Mouse (Mus musculus) megakaryocyte, embryonic 14.5 days (primary cell): ENCODE measurements around the gene Ccnd3. TPM values are rescaled to one million over a fixed set of nuclear protein-coding genes. Genes with fewer than 3 reads are reported as not detected.

ENCODE experiments used
- H3K27me3 ChIP-seq: replicated peaks from 2 replicates; pipeline ENCODE3; 2012; ENCODE audit warnings: inconsistent platforms
- H3K36me3 ChIP-seq: replicated peaks from 2 replicates; pipeline ENCODE3; 2012; ENCODE audit warnings: low read length, inconsistent platforms, mixed read lengths
- H3K4me1 ChIP-seq: 2 replicates; pipeline ENCODE4 v1.6.1; 2012; ENCODE audit warnings: inconsistent platforms
- H3K4me3 ChIP-seq: replicated peaks from 2 replicates; pipeline ENCODE3; 2012; ENCODE audit warnings: moderate library complexity, mild to moderate bottlenecking, inconsistent platforms
- H3K9me3 ChIP-seq: 2 replicates; pipeline ENCODE4 v1.6.1; 2012; ENCODE audit warnings: inconsistent platforms
- FLI1 ChIP-seq: IDR thresholded peaks from 2 replicates; pipeline ENCODE4 v1.6.1; 2012; ENCODE audit warnings: low read length, inconsistent platforms, mixed read lengths
- GATA1 ChIP-seq: IDR thresholded peaks from 3 replicates; pipeline ENCODE4 v1.6.1; 2012; ENCODE audit warnings: mixed read lengths, low read length, inconsistent platforms, borderline replicate concordance
- polyA plus RNA-seq: library from polyadenylated mRNA; stranded (reverse); fragments of >175 nt; gene quantifications from 2 replicates; pipeline ENCODE4 v1.2.3, GENCODE M21; 2012; ENCODE audit warnings: low replicate concordance; ENCODE audit not compliant: insufficient read depth

Ccnd3 gene
- polyA plus RNA-seq, 1 experiment, result 1,542 TPM

GRCm38 (mm10) chr17:47467659-47468058, 37.2 kb upstream of the Ccnd3 start:
- H3K9me3 ChIP-seq, result 0 out of 2 replicates have a peak, but pooled peaks cover 2% of the 10 kb centered on the region
- H3K4me3 ChIP-seq, result no peak overlapping the region
- peaks cover 79% of the 10 kb centered on the region for H3K27me3 ChIP-seq
- peaks cover 15% of the 10 kb centered on the region for H3K4me1 ChIP-seq
- TF ChIP-seq FLI1, result no peak
- TF ChIP-seq GATA1, result no peak
- H3K36me3 ChIP-seq, result no peaks in the 10 kb centered on the region

DNA sequence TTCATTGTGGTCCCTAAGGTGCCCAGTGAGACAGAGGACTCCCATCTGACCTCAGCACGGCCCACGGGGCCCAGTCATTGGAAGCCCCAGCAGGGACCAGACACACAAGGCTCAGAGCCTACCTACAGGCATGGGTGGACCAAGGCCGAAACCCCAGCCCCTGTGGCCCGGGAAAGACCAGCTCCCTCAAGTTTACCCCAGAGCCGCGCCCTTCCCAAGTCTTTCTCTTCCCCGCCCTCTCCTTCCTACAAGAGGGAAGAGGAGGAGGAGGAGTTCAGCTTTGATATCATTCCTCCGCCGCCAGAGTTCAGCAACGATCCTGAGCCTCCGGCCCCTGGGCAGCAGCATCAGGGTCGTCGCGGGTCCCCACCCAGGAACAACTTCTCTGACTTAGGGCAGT, 36.8 kb upstream of the Ccnd3 start:
- Histone ChIP-seq H3K4me1 (peaks cover 17% of the 10 kb centered on the region), H3K27me3 (peaks cover 83% of the 10 kb centered on the region), H3K9me3 (0 out of 2 replicates have a peak, but pooled peaks cover 2% of the 10 kb centered on the region), H3K36me3 (no peaks in the 10 kb centered on the region), H3K4me3 (no peak overlapping the region)
- TF ChIP-seq GATA1, result no peak
- no peak for TF ChIP-seq FLI1

DNA sequence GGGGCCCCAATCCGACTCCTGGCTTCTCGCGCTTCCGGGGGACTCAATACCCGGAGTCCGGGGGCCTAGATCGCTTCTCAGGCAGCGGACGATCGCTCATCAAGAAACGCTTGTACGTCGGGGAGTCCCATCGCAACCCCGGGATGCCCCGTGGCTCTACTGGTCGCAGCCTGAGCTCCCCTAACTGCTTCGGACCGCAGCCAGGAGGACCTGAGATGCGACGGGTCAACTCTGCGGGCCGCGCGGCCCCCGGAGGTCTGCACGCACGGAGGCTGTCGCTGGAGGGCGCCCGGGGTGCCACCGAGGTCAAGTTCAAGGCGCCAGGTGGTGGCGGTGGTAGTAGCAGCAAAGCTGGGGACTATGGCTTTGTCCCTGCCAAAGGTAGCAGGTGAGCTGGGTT, 36.4 kb upstream of the Ccnd3 start:
- Histone ChIP-seq H3K9me3 (0 out of 2 replicates have a peak, but pooled peaks cover 2% of the 10 kb centered on the region), H3K4me3 (peak overlapping the region; percentile 33), H3K27me3 (peaks cover 85% of the 10 kb centered on the region), H3K36me3 (no peaks in the 10 kb centered on the region), H3K4me1 (peaks cover 21% of the 10 kb centered on the region)
- TF ChIP-seq FLI1, result no peak
- no peak for TF ChIP-seq GATA1

GRCm38 (mm10) chr17:47469642-47470041, 35.2 kb upstream of the Ccnd3 start:
- TF ChIP-seq GATA1 (no peak), FLI1 (no peak)
- Histone ChIP-seq H3K4me3 (no peak overlapping the region), H3K27me3 (peaks cover 79% of the 10 kb centered on the region), H3K36me3 (no peaks in the 10 kb centered on the region), H3K4me1 (peaks cover 23% of the 10 kb centered on the region), H3K9me3 (0 out of 2 replicates have a peak, but pooled peaks cover 2% of the 10 kb centered on the region)

DNA sequence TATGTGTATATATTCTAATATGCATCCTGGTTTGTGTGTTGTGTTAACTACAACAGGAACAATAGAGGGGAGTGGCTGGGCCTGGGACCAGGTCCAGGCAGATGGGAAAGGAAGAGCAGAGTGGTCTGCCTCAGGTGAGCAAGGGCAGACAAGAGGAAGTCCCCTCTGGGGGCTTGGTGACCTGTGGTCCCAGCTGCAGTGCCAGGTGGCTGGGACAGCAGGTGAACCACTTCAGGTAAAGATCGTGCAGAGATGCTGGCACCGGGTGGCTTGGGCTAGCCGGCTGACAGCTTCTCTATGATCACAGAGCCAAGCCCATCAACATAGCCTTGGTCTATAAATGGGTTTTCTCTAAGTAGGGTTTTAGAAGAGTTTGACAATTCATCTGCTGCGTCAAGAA, 34.7 kb upstream of the Ccnd3 start:
- H3K27me3 ChIP-seq, result peaks cover 74% of the 10 kb centered on the region

DNA sequence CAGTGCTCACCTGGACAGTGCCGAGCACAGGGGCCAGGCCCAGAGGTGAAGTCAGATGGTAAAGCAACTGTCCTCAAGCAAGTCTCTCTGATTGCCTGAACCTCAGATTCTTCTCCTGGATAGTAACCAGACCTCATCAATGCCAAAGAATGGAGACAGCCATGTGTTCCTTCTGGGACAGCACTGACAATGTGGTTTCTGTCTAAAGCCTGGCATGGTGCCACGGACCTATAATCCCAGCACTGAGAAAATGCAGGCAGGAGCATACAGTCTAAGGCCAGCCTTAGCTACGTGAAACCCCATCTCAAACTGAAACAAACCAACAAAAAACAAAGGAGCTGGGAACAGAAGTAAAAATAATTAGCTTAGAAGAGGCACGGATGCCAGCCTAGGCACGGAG, 34.2 kb upstream of the Ccnd3 start:
- H3K4me1 ChIP-seq, result peaks cover 19% of the 10 kb centered on the region
- TF ChIP-seq GATA1 (no peak), FLI1 (no peak)

More for the DNA sequence above, 34.7 kb upstream of the Ccnd3 start:
- H3K9me3 ChIP-seq, result 0 out of 2 replicates have a peak, but pooled peaks cover 2% of the 10 kb centered on the region
- no peaks in the 10 kb centered on the region for H3K36me3 ChIP-seq
- TF ChIP-seq GATA1, result no peak
- TF ChIP-seq FLI1, result no peak
- peaks cover 23% of the 10 kb centered on the region for H3K4me1 ChIP-seq
- H3K4me3 ChIP-seq, result no peak overlapping the region

GRCm38 (mm10) chr17:47472435-47473350, 32.2 kb upstream of the Ccnd3 start:
- no peaks in the 10 kb centered on the region for H3K36me3 ChIP-seq
- peaks cover 7% of the 10 kb centered on the region; the same call in 1 of the 2 replicates for H3K9me3 ChIP-seq
- TF ChIP-seq GATA1, result no peak
- TF ChIP-seq FLI1, result no peak
- H3K4me3 ChIP-seq, result no peak overlapping the region
- peaks cover 19% of the 10 kb centered on the region for H3K4me1 ChIP-seq
- H3K27me3 ChIP-seq, result peaks cover 58% of the 10 kb centered on the region

More for the DNA sequence above, 34.2 kb upstream of the Ccnd3 start:
- no peaks in the 10 kb centered on the region for H3K36me3 ChIP-seq
- H3K27me3 ChIP-seq, result peaks cover 70% of the 10 kb centered on the region
- H3K4me3 ChIP-seq, result no peak overlapping the region
- H3K9me3 ChIP-seq, result peaks cover 3% of the 10 kb centered on the region; the same call in 1 of the 2 replicates

- H3K4me1 ChIP-seq, result peaks cover 19% of the 10 kb centered on the region
- no peak overlapping the region for H3K4me3 ChIP-seq
- H3K9me3 ChIP-seq, result peaks cover 6% of the 10 kb centered on the region; the same call in 1 of the 2 replicates
- H3K27me3 ChIP-seq, result peaks cover 50% of the 10 kb centered on the region
- TF ChIP-seq FLI1 (no peak), GATA1 (no peak)
- H3K36me3 ChIP-seq, result no peaks in the 10 kb centered on the region
Observed at GRCm38 (mm10) chr17:47473434-47473974, 31.3 kb upstream of the Ccnd3 start.

DNA sequence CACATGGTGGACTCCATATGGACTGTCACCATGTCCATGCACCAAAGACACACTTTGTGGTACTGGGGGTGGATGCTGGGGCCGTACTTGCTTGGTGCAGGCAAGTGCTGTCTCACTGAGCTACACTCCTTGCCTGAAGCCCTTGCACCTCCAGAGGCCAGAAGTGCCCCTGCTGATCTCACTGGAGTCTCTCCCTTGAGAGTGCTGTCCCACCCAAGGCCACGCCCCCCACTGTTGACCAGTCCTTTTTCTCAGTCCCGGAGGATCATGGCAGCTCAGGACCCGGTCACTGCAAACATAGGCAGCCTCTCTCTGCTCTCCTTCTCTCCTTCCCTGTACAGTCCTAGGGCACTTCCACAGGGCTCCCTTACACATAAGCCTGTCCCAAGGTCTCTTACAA, 30.6 kb upstream of the Ccnd3 start:
- Histone ChIP-seq H3K4me1 (peaks cover 16% of the 10 kb centered on the region), H3K9me3 (peaks cover 5% of the 10 kb centered on the region; the same call in 1 of the 2 replicates), H3K4me3 (no peak overlapping the region), H3K27me3 (peaks cover 43% of the 10 kb centered on the region), H3K36me3 (no peaks in the 10 kb centered on the region)
- TF ChIP-seq FLI1 (no peak), GATA1 (no peak)

- no peak overlapping the region for H3K4me3 ChIP-seq
- TF ChIP-seq FLI1 (no peak), GATA1 (no peak)
- peaks cover 36% of the 10 kb centered on the region for H3K27me3 ChIP-seq
- H3K36me3 ChIP-seq, result no peaks in the 10 kb centered on the region
- H3K9me3 ChIP-seq, result peaks cover 5% of the 10 kb centered on the region; the same call in 1 of the 2 replicates
- peaks cover 16% of the 10 kb centered on the region for H3K4me1 ChIP-seq
Observed at GRCm38 (mm10) chr17:47475181-47475580, 29.7 kb upstream of the Ccnd3 start.
